In genomic region chr16:90427838-90428630, GRCm38 (mm10) we compare ENCODE assay signal across 20 mouse cellular contexts. TPM values are rescaled to one million over a fixed set of nuclear protein-coding genes. Genes with fewer than 3 reads are reported as not detected.
"Had no signal": no experiment of that assay in that cellular context is flagged by ENCODE, and none has a peak within 500 bp of the region (broad histone marks: within the 10 kb centered on the region; RNA-seq: fewer than 3 reads in every experiment).

No protein-coding gene starts in this region.

- H3K4me3 ChIP-seq: lung, embryonic 15.5 days; midbrain, embryonic 10.5 days; midbrain, embryonic 12.5 days; myocyte; neural tube, embryonic 13.5 days; neural tube, embryonic 15.5 days had no signal

- H3K9ac ChIP-seq: lung, embryonic 15.5 days; midbrain, embryonic 12.5 days; neural tube, embryonic 13.5 days; neural tube, embryonic 15.5 days had no signal

- H3K4me2 ChIP-seq: lung, embryonic 15.5 days; midbrain, embryonic 12.5 days; neural tube, embryonic 13.5 days; neural tube, embryonic 15.5 days had no signal

- H3K27me3 ChIP-seq: lung, embryonic 15.5 days; midbrain, embryonic 12.5 days; neural tube, embryonic 13.5 days; neural tube, embryonic 15.5 days had no signal

- H3K27ac ChIP-seq: lung, embryonic 15.5 days; midbrain, embryonic 10.5 days; midbrain, embryonic 12.5 days; neural tube, embryonic 13.5 days; neural tube, embryonic 15.5 days had no signal

- H3K9me3 ChIP-seq: midbrain, embryonic 12.5 days had no signal

- DNase-seq: lung, adult 18-20 months; lung, postnatal 10 days; lung, postnatal 4 days; midbrain, embryonic 14.5 days; retina, postnatal 1 day; right cerebral cortex, adult 18-20 months; right cerebral cortex, postnatal 25 days; right cerebral cortex, postnatal 4 days; spleen, adult 18-20 months; thymus, adult 18-20 months; thymus, postnatal 14 days; thymus, postnatal 36 days had no signal

RNA-seq across cellular contexts. Expression of gene Hunk, which starts 42.2 kb away (rescaled TPM):
- total RNA-seq: megakaryocyte, adult 5-6 weeks; megakaryocyte-erythroid progenitor cell, adult 5-6 weeks had no signal
